Mouse (Mus musculus) C2C12 (cell line): ENCODE data around the gene Prkag3. TPM values are rescaled to one million over a fixed set of nuclear protein-coding genes. Genes with fewer than 3 reads are reported as not detected.
A peak's percentile ranks its signal among the peaks of the same experiment; 100 is the strongest.

Source experiments
- H3K27me3 ChIP-seq: one replicate; pipeline ENCODE4 v1.6.1; 2011; ENCODE audit not compliant: control insufficient read depth, insufficient read depth, insufficient read length
- H3K36me3 ChIP-seq: one replicate; pipeline ENCODE4 v1.6.1; 2011; ENCODE audit not compliant: control insufficient read depth, insufficient read depth
- H3K4me3 ChIP-seq: one replicate; pipeline ENCODE4 v1.5.1; 2011; ENCODE audit warnings: mild to moderate bottlenecking, control low read depth; ENCODE audit not compliant: poor library complexity, insufficient read depth, severe bottlenecking
- H3K79me2 ChIP-seq: one replicate; pipeline ENCODE4 v1.6.1; 2011; ENCODE audit not compliant: control insufficient read depth, insufficient read depth
- H3K79me3 ChIP-seq: one replicate; pipeline ENCODE4 v1.6.1; 2011; ENCODE audit warnings: low read depth, control low read depth
- H3ac ChIP-seq: one replicate; pipeline ENCODE3; 2011; ENCODE audit warnings: low read depth; ENCODE audit not compliant: control insufficient read depth, insufficient read length
- CEBPB ChIP-seq: IDR thresholded peaks from one replicate; pipeline ENCODE4 v1.6.1; 2011; ENCODE audit warnings: low read depth, mild to moderate bottlenecking, control low read depth, moderate library complexity
- CTCF ChIP-seq: IDR thresholded peaks from one replicate; pipeline ENCODE4 v1.5.1; 2011; ENCODE audit not compliant: control insufficient read depth, insufficient read depth, insufficient read length
- FOSL1 ChIP-seq: IDR thresholded peaks from one replicate; pipeline ENCODE4 v1.8.0; 2011; ENCODE audit warnings: mild to moderate bottlenecking, low read length; ENCODE audit not compliant: poor library complexity, insufficient read depth, severe bottlenecking
- MAX ChIP-seq: IDR thresholded peaks from one replicate; pipeline ENCODE4 v1.6.1; 2011; ENCODE audit warnings: mild to moderate bottlenecking, control low read depth
- MYOD1 ChIP-seq: IDR thresholded peaks from one replicate; pipeline ENCODE4 v1.6.1; 2011; ENCODE audit warnings: low read depth; ENCODE audit not compliant: control insufficient read depth, insufficient read length
- MYOG ChIP-seq: IDR thresholded peaks from one replicate; pipeline ENCODE4 v1.6.1; 2011; ENCODE audit not compliant: control insufficient read depth, insufficient read length; ENCODE audit errors: extremely low read depth
- USF1 ChIP-seq: IDR thresholded peaks from one replicate; pipeline ENCODE4 v1.6.1; 2011; ENCODE audit warnings: low read depth, mild to moderate bottlenecking, control low read depth, moderate library complexity
- polyA plus RNA-seq: library from polyadenylated mRNA; unstranded; fragments of >200 nt; fragmentation: generic; extraction: Trizol; gene quantifications from one replicate; pipeline ENCODE4 v1.2.1, GENCODE M21; 2012; ENCODE audit warnings: missing spikeins

Prkag3 gene
- polyA plus RNA-seq, 1 experiment: 0.66 TPM

GRCm38 (mm10) chr1:74736977-74737376 is 12.0 kb downstream of the Prkag3 start:
- TF ChIP-seq CTCF: no peak
- TF ChIP-seq MYOG: no peak
- TF ChIP-seq MAX: no peak
- no peak for TF ChIP-seq FOSL1
- TF ChIP-seq USF1: no peak
- TF ChIP-seq MYOD1: no peak
- TF ChIP-seq CEBPB: no peak
- no peak overlapping the region for H3K4me3 ChIP-seq
- no peaks in the 10 kb centered on the region for H3K36me3 ChIP-seq
- no peaks in the 10 kb centered on the region for H3K79me3 ChIP-seq
- H3K79me2 ChIP-seq: no peaks in the 10 kb centered on the region
- no peak overlapping the region for H3ac ChIP-seq
- peaks cover 7% of the 10 kb centered on the region for H3K27me3 ChIP-seq

- H3K79me2 ChIP-seq: no peaks in the 10 kb centered on the region
- no peaks in the 10 kb centered on the region for H3K36me3 ChIP-seq
- TF ChIP-seq CEBPB: no peak
- TF ChIP-seq MYOD1: no peak
- no peak for TF ChIP-seq USF1
- TF ChIP-seq CTCF: no peak
- no peak for TF ChIP-seq MYOG
- no peak for TF ChIP-seq MAX
- no peaks in the 10 kb centered on the region for H3K79me3 ChIP-seq
- H3K4me3 ChIP-seq: no peak overlapping the region
- H3ac ChIP-seq: no peak overlapping the region
- no peaks in the 10 kb centered on the region for H3K27me3 ChIP-seq
Observed at GRCm38 (mm10) chr1:74728446-74728845, 20.6 kb downstream of the Prkag3 start.

DNA sequence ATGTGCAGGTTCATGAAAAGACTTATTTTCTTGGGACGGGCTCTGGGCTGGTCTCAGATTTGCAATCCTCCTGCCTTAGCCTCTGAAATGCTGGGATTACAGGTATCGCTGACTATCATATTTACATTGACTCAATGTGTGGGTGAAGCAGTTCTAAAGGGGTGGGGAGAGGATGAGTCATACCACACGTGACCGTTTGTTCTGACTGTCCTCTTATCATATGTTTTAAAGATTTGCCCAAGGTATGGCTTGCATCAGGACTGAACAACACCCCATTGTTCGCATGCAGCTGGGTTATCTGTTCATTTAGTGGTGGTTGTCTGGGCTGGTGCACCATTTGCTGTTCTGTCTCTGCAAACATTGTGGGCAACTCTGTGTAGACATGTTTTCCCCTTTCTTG is 22.3 kb downstream of the Prkag3 start:
- TF ChIP-seq USF1 (peak; percentile 90), CEBPB (no peak)
- H3ac ChIP-seq: no peak overlapping the region
- H3K4me3 ChIP-seq: no peak overlapping the region
- no peaks in the 10 kb centered on the region for H3K27me3 ChIP-seq
- no peaks in the 10 kb centered on the region for H3K79me3 ChIP-seq
- no peaks in the 10 kb centered on the region for H3K36me3 ChIP-seq
- no peaks in the 10 kb centered on the region for H3K79me2 ChIP-seq

DNA sequence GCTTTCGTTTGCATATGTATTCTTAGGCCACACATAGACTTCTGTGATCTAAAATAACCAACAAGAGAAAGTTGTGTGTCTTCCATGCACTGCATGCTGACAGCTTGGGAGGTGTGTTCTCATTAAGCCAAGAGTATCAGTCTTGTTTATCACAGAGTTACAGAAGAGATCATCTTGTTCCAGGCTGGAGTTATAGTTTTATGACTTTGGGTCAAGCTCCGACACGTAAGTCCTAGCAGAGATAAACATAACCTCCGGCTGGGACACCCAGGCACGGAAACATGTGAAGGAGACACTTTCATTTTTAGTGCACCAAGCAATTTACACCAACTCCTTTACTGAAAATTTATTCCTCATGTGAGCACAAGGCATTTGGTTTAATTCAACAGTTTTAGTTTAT is 22.9 kb downstream of the Prkag3 start:
- Histone ChIP-seq H3K79me2 (no peaks in the 10 kb centered on the region), H3K79me3 (no peaks in the 10 kb centered on the region), H3K27me3 (no peaks in the 10 kb centered on the region), H3K36me3 (no peaks in the 10 kb centered on the region), H3K4me3 (no peak overlapping the region), H3ac (no peak overlapping the region)
- TF ChIP-seq MYOG: no peak
- TF ChIP-seq USF1: no peak
- no peak for TF ChIP-seq CEBPB
- no peak for TF ChIP-seq MAX

- no peaks in the 10 kb centered on the region for H3K79me3 ChIP-seq
- H3ac ChIP-seq: no peak overlapping the region
- H3K36me3 ChIP-seq: no peaks in the 10 kb centered on the region
- no peaks in the 10 kb centered on the region for H3K79me2 ChIP-seq
- TF ChIP-seq CEBPB: no peak
- no peak for TF ChIP-seq MYOD1
- TF ChIP-seq FOSL1: no peak
- no peak for TF ChIP-seq MYOG
- H3K4me3 ChIP-seq: no peak overlapping the region
- H3K27me3 ChIP-seq: no peaks in the 10 kb centered on the region
Observed at GRCm38 (mm10) chr1:74723748-74724147, 25.3 kb downstream of the Prkag3 start.

DNA sequence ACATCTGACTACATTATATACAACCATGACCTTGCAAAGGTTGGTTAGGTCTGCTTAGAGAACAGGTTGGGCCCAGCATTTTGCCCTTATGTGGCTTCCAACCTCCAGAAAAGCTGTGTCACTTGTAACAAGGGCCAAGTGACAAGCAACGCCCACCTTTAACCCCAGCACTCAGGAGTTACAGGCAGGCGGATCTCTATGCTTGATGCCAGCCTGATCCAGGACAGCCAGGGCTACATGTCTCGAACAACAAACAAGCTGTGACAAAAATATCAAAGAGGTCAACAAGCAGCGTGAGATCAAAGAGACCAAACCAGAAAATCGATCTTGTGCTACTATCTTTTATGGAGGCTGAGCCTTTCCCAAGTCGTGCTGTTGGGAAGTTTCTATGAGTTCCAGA is 27.4 kb downstream of the Prkag3 start:
- no peaks in the 10 kb centered on the region for H3K79me3 ChIP-seq
- H3K27me3 ChIP-seq: no peaks in the 10 kb centered on the region
- no peak overlapping the region for H3K4me3 ChIP-seq
- H3ac ChIP-seq: no peak overlapping the region
- no peaks in the 10 kb centered on the region for H3K36me3 ChIP-seq
- no peaks in the 10 kb centered on the region for H3K79me2 ChIP-seq
- TF ChIP-seq FOSL1 (no peak), MYOG (no peak), MYOD1 (no peak), CTCF (no peak), CEBPB (no peak), MAX (no peak), USF1 (no peak)

DNA sequence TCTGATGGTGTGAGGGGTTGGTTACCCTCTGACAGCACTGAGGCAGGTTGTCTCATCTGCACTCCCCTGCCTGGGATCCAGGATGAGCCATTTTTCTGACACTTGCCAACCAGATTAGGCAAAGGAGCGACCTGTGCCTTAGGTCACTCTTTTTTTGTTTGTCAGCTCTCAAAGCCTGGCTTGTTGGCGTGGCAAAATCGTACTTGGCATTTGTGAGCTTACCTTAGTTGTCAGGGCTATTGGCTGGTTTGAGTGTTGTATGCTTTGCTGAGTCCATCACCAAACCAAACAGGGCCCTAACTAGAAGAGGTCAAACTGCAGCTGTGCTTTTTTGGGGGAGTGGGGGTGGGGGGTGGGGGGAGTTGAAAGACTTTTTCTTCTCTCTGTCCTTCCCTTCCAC is 29.7 kb downstream of the Prkag3 start:
- TF ChIP-seq MAX (no peak), CEBPB (no peak)
- no peak overlapping the region for H3K4me3 ChIP-seq
- H3K27me3 ChIP-seq: no peaks in the 10 kb centered on the region
- no peaks in the 10 kb centered on the region for H3K79me2 ChIP-seq
- H3ac ChIP-seq: no peak overlapping the region
- no peaks in the 10 kb centered on the region for H3K36me3 ChIP-seq
- H3K79me3 ChIP-seq: no peaks in the 10 kb centered on the region
